Mouse (Mus musculus) heart, embryonic 16.5 days (tissue): ENCODE data around the gene Zbtb45. TPM values are rescaled to one million over a fixed set of nuclear protein-coding genes. Genes with fewer than 3 reads are reported as not detected.
A peak's percentile ranks its signal among the peaks of the same experiment; 100 is the strongest.

Experiments
- ATAC-seq: fragments of 200-750 bp; cut with Nextera tagmentation; replicated peaks from 2 replicates; pipeline ENCODE4 v1.8.0; 2017; ENCODE audit warnings: moderate number of reproducible peaks; ENCODE audit not compliant: insufficient read depth, low FRiP score; ENCODE audit errors: extremely low read depth
- H3K27ac ChIP-seq: fragments of 300-500 bp; sonication (generic); 2 replicates; pipeline ENCODE4 v1.5.1; 2014; ENCODE audit warnings: mild to moderate bottlenecking, low read length, control low read depth, moderate library complexity
- H3K27me3 ChIP-seq: fragments of 300-500 bp; sonication (generic); 2 replicates; pipeline ENCODE4 v1.6.1; 2014; ENCODE audit warnings: low read length, mixed read lengths; ENCODE audit not compliant: control insufficient read depth, insufficient read depth
- H3K36me3 ChIP-seq: fragments of 300-500 bp; sonication (generic); 2 replicates; pipeline ENCODE4 v1.6.1; 2014; ENCODE audit not compliant: control insufficient read depth, insufficient read depth
- H3K4me1 ChIP-seq: fragments of 300-500 bp; sonication (generic); 2 replicates; pipeline ENCODE4 v1.6.1; 2014; ENCODE audit warnings: low read length, mixed read lengths; ENCODE audit not compliant: control insufficient read depth, insufficient read depth
- H3K4me2 ChIP-seq: fragments of 300-500 bp; sonication (generic); 2 replicates; pipeline ENCODE4 v1.6.1; 2014; ENCODE audit warnings: low read depth, mild to moderate bottlenecking, control low read depth, low read length
- H3K4me3 ChIP-seq: fragments of 300-500 bp; sonication (generic); 2 replicates; pipeline ENCODE4 v1.5.1; 2014; ENCODE audit warnings: mild to moderate bottlenecking, control low read depth, low read length
- H3K9ac ChIP-seq: fragments of 300-500 bp; sonication (generic); 2 replicates; pipeline ENCODE4 v1.6.1; 2014; ENCODE audit warnings: low read length, control low read depth
- H3K9me3 ChIP-seq: fragments of 300-500 bp; sonication (generic); replicated peaks from 2 replicates; pipeline ENCODE4 v1.6.1; 2016; ENCODE audit warnings: low read length; ENCODE audit not compliant: control insufficient read depth
- WGBS: fragments of 180-500 bp; shearing (Covaris S2); extraction: QIAGEN DNeasy Blood & Tissue Kit; methylation state at CpG from one replicate; pipeline ENCODE4 v1.1.7; 2014; 5-methylcytosine and 5-hydroxymethylcytosine counted together
- polyA plus RNA-seq: library from polyadenylated mRNA; unstranded; fragments of >200 nt; fragmentation: Nextera tagmentation; extraction: Ambion mirVana; gene quantifications from 2 replicates; pipeline ENCODE4 v1.2.1, GENCODE M21; 2015

Zbtb45 gene
- polyA plus RNA-seq, 1 experiment from 2014 or later: 20.4 TPM

DNA sequence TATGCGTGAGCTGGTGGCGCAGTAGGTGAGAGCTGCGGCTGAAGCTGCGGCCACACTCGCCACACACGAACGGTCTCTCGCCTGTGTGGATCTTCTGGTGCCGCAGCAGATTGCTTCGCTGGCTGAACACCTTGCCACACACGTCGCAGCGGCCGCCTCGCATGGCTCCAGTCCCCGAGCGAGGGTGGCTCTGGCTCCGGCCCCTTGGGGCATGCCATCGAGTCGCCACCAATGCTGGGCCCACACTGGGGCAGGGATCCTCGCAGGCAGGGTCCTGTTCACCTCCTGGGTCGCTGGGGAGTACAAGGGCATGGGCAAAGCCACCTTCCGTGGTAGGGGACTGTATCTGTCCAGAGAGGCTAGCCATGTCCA is 34.4 kb upstream of the Zbtb45 start:
- Histone ChIP-seq H3K27me3 (peaks cover 31% of the 10 kb centered on the region), H3K27ac (no peak overlapping the region), H3K36me3 (no peaks in the 10 kb centered on the region), H3K4me3 (peak overlapping the region; percentile 54), H3K4me2 (peak overlapping the region; percentile 87), H3K9me3 (peaks cover 6% of the 10 kb centered on the region; the same call in 1 of the 2 replicates), H3K9ac (peak overlapping the region; percentile 70), H3K4me1 (peaks cover 3% of the 10 kb centered on the region)
- ATAC-seq: no peak
- 4% methylated on average over 23 of the region's 23 CpGs for WGBS

DNA sequence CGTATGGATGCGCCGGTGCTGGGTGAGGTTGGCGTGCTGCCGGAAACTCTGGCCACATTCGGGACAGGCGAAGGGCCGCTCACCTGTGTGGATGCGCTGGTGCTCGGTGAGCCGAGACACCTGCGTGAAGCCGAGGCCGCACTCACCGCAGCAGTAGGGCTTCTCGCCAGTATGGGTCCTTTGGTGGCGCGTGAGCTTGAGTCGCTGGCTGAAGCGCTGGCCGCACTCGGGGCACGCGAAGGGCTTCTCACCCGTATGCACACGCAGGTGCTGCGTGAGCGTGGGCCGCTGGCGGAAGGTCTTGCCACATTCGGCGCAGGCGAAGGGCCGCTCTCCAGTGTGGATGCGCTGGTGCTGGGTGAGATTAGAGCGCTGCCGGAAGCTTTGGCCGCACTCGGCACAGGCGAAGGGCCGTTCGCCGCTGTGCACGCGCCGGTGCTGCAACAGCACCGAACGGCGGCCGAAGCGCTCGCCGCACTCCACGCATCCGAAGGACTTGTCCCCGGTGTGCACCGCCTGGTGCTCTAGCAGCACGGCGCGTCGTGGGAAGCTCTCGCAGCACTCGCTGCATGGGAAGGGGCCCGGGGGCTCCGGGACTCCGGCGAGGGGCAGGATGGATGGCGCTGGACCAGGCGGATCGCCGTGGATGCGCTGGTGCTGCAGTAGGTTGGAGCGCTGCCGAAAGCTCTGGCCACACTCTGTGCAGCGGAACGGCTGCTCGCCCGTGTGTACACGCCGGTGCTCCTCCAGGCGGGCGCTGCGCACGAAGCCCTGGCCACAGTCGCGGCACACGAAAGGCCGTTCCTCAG is 33.8 kb upstream of the Zbtb45 start:
- peaks cover 6% of the 10 kb centered on the region; the same call in 1 of the 2 replicates for H3K9me3 ChIP-seq
- no peak overlapping the region for H3K27ac ChIP-seq

GRCm38 (mm10) chr7:13043120-13043444 is 33.2 kb upstream of the Zbtb45 start:
- peaks cover 9% of the 10 kb centered on the region for H3K4me1 ChIP-seq
- H3K4me2 ChIP-seq: peak overlapping the region; percentile 87; the same call in 1 of the 2 replicates
- peaks cover 31% of the 10 kb centered on the region for H3K27me3 ChIP-seq
- H3K9ac ChIP-seq: no peak overlapping the region
- H3K27ac ChIP-seq: no peak overlapping the region
- ATAC-seq: no peak
- H3K4me3 ChIP-seq: peak overlapping the region; percentile 54
- no peaks in the 10 kb centered on the region for H3K36me3 ChIP-seq
- H3K9me3 ChIP-seq: peaks cover 6% of the 10 kb centered on the region; the same call in 1 of the 2 replicates
- WGBS: 42% methylated on average over 16 of the region's 16 CpGs

More for the DNA sequence above, 33.8 kb upstream of the Zbtb45 start:
- Histone ChIP-seq H3K4me3 (peak overlapping the region; percentile 54), H3K4me2 (peak overlapping the region; percentile 87), H3K27me3 (peaks cover 31% of the 10 kb centered on the region), H3K4me1 (peaks cover 9% of the 10 kb centered on the region), H3K36me3 (no peaks in the 10 kb centered on the region), H3K9ac (peak overlapping the region; percentile 70)
- 6% methylated on average over 88 of the region's 88 CpGs for WGBS
- ATAC-seq: 0 out of 2 replicates have a peak, but pooled peaks have one; percentile 19

GRCm38 (mm10) chr7:13042511-13042910 is 32.7 kb upstream of the Zbtb45 start:
- Histone ChIP-seq H3K9me3 (peaks cover 6% of the 10 kb centered on the region; the same call in 1 of the 2 replicates), H3K36me3 (no peaks in the 10 kb centered on the region), H3K4me1 (peaks cover 9% of the 10 kb centered on the region), H3K9ac (no peak overlapping the region), H3K4me3 (no peak overlapping the region), H3K27me3 (peaks cover 31% of the 10 kb centered on the region), H3K4me2 (no peak overlapping the region), H3K27ac (no peak overlapping the region)
- ATAC-seq: no peak
- 62% methylated on average over 6 of the region's 6 CpGs for WGBS

GRCm38 (mm10) chr7:13041256-13041655 is 31.4 kb upstream of the Zbtb45 start:
- ATAC-seq: no peak

DNA sequence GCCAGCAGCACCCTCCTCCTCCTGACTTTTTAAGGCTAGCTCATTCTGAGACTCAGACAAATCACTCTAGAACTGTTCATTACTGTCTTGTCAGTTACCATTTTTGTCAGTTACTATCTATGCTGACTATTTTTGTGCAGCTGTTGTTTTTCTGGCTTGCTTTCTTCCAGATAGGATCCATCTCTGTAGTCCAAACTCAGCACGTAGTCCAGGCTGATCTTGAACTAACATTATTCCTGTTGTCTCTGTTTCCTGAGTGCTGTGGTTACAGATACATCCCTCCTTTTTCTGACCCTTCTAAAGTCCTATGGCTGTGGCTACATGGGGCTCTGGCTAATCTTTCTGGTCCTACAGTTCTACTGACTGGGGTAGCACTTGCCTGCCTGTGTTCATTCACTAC is 29.3 kb upstream of the Zbtb45 start:
- WGBS: 54% methylated on average over 1 of the region's 1 CpGs
- Histone ChIP-seq H3K9ac (peak overlapping the region; percentile 90), H3K27me3 (peaks cover 17% of the 10 kb centered on the region), H3K4me2 (peak overlapping the region; percentile 92), H3K36me3 (peaks cover 12% of the 10 kb centered on the region), H3K9me3 (peaks cover 6% of the 10 kb centered on the region; the same call in 1 of the 2 replicates), H3K4me1 (peaks cover 22% of the 10 kb centered on the region), H3K4me3 (peak overlapping the region; percentile 87), H3K27ac (peak overlapping the region; percentile 99)
- ATAC-seq: no peak

More at GRCm38 (mm10) chr7:13041256-13041655, 31.4 kb upstream of the Zbtb45 start:
- no peak overlapping the region for H3K27ac ChIP-seq
- H3K4me3 ChIP-seq: no peak overlapping the region
- H3K9me3 ChIP-seq: peaks cover 6% of the 10 kb centered on the region; the same call in 1 of the 2 replicates
- no peak overlapping the region for H3K9ac ChIP-seq
- H3K36me3 ChIP-seq: no peaks in the 10 kb centered on the region; the same call in 1 of the 2 replicates
- peaks cover 31% of the 10 kb centered on the region for H3K27me3 ChIP-seq
- WGBS: 59% methylated on average over 1 of the region's 1 CpGs
- peaks cover 17% of the 10 kb centered on the region for H3K4me1 ChIP-seq
- H3K4me2 ChIP-seq: no peak overlapping the region

- no peak for ATAC-seq
- Histone ChIP-seq H3K36me3 (peaks cover 12% of the 10 kb centered on the region), H3K4me1 (peaks cover 25% of the 10 kb centered on the region), H3K27ac (peak overlapping the region; percentile 99), H3K4me3 (peak overlapping the region; percentile 87), H3K9ac (peak overlapping the region; percentile 90), H3K4me2 (peak overlapping the region; percentile 92), H3K9me3 (peaks cover 6% of the 10 kb centered on the region; the same call in 1 of the 2 replicates), H3K27me3 (peaks cover 15% of the 10 kb centered on the region)
- WGBS: 13% methylated on average over 15 of the region's 15 CpGs
These were observed 28.9 kb upstream of the Zbtb45 start for GRCm38 (mm10) chr7:13038621-13039169.

GRCm38 (mm10) chr7:13037901-13038555 is 28.2 kb upstream of the Zbtb45 start, which contains the start of gene Ube2m:
TSS of gene Ube2m (minus strand) at chr7:13038275.
- WGBS: 0% methylated on average over 63 of the region's 65 CpGs
- H3K4me3 ChIP-seq: peak within 1 kb of the TSS; percentile 87
- H3K9me3 ChIP-seq: no peaks in the 10 kb centered on the region; the same call in 1 of the 2 replicates
- peaks cover 12% of the 10 kb centered on the region for H3K36me3 ChIP-seq
- peak within 1 kb of the TSS; percentile 99 for H3K27ac ChIP-seq
- H3K4me1 ChIP-seq: peaks cover 32% of the 10 kb centered on the region
- peak within 1 kb of the TSS; percentile 90 for H3K9ac ChIP-seq
- H3K4me2 ChIP-seq: peak within 1 kb of the TSS; percentile 96
- peaks cover 9% of the 10 kb centered on the region for H3K27me3 ChIP-seq
- peak; percentile 91 for ATAC-seq
